Mouse (Mus musculus): ENCODE measurements around the gene Pacrg. TPM values are rescaled to one million over a fixed set of nuclear protein-coding genes. Genes with fewer than 3 reads are reported as not detected.
A peak's percentile ranks its signal among the peaks of the same experiment; 100 is the strongest.

The Pacrg gene
- total RNA-seq, 2 experiments from 2014 or later, result 1.4 to 2.2 TPM

DNA sequence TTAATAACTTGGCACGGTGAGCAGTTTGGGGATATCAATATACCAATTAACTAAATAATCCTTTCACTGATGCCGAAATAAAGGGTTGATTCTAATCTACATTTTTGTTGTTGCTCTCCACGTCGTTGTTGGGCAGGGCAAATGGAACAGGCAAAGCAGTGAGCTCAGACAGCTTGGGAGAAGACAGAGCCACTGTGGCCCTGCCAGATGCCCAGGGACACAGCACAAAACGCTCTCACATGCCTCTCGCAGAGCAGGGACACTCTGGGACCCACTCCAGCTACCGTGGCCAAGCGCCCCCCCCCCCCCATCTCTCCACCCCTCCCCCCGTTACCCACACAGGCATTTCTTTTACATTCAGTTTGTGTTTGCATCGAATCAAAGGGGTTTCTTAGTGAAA, 332.6 kb downstream of the Pacrg start:
- Histone ChIP-seq H3K4me3 (no peak overlapping the region), H3K27ac (no peak overlapping the region)
- intact Hi-C loops (cut with DNase I), result no loop called here
- TF ChIP-seq CTCF (IDR thresholded peaks at IDR 0.05), result no peak
- no peak for DNase-seq

DNA sequence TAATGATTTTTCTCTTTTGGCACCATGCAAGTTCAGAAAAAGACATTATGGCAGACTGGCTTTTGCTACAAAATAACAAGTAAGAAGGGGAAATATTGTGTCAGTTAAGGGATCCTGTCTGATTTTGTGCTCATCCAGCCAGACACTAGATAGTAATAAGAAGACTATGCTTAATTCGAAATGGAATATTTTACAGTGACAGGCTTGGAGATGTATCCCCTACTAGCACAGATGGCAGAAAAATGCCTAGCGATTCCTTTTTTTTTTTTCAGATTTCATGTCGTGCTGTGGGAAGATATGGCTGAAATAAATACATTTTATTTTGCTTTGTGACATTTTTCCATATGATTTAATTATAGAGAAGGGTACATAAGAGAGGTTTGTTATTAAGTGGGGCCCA, 333.2 kb downstream of the Pacrg start:
- intact Hi-C loops (cut with DNase I), result no loop called here
- Histone ChIP-seq H3K4me3 (no peak overlapping the region), H3K27ac (no peak overlapping the region)
- no peak for TF ChIP-seq CTCF (IDR thresholded peaks at IDR 0.05)
- no peak for DNase-seq

DNA sequence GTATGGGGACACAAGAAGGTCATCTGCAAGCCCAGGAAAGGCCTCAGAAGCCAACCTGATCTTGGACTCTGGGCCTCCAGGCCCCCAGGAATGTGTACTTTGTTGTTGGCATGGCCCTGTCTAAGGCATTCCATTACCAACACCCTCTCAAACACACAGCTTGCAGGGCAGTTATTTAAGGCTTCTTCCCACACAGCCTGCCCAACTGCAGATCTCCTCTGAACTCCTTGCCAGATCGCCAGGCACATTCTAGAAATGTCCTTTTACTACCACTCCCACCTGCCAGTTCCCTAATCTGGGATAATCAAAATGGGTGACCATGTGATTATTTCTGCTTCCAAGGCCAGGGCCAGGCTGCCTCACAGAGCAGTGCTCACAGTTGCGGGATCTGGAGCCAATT, 338.7 kb downstream of the Pacrg start:
- Histone ChIP-seq H3K27ac (peak overlapping the region; percentile 81), H3K4me3 (no peak overlapping the region)
- no peak for DNase-seq
- no peak for TF ChIP-seq CTCF (IDR thresholded peaks at IDR 0.05)
- intact Hi-C loops (cut with DNase I), result loop anchor here (5.0 kb wide), 1 partner anchor 246 kb away; no protein-coding TSS in a partner anchor

DNA sequence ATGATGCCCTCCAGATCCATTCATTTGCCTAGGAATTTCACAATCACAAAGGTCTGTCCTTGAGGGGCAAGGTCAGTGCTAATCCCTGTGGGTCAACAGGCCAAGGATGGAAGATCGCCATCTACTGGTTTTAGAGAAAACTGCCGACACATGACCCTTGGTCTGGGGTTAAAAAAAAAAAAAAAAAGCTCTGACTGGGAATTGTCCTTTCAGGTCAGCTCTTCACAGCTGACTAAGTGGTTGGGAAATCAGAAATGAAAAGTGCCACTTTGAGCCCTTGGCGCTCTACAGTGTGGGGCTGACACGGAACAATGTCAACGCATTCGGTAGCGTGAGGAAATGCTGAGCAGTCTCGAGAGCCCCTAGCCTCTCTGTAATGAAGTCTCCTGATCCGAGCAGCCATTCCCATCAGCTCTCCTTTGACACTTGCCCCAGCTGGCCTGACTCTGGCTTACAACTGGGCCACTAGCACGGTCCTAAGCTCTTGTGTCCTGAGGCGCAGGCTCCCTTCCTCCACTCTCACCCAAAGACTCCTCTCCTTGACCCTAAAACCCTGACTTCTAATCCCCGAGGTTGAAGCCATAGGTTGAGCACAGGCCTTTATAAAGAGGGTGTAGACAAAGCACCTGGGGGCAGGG, 339.2 kb downstream of the Pacrg start:
- TF ChIP-seq CTCF (IDR thresholded peaks at IDR 0.05), result peak; percentile 63
- DNase-seq, result no peak
- H3K27ac ChIP-seq, result peak overlapping the region; percentile 81
- no peak overlapping the region for H3K4me3 ChIP-seq
- intact Hi-C loops (cut with DNase I), result loop anchor here (5.0 kb wide), 1 partner anchor 246 kb away; no protein-coding TSS in a partner anchor

DNA sequence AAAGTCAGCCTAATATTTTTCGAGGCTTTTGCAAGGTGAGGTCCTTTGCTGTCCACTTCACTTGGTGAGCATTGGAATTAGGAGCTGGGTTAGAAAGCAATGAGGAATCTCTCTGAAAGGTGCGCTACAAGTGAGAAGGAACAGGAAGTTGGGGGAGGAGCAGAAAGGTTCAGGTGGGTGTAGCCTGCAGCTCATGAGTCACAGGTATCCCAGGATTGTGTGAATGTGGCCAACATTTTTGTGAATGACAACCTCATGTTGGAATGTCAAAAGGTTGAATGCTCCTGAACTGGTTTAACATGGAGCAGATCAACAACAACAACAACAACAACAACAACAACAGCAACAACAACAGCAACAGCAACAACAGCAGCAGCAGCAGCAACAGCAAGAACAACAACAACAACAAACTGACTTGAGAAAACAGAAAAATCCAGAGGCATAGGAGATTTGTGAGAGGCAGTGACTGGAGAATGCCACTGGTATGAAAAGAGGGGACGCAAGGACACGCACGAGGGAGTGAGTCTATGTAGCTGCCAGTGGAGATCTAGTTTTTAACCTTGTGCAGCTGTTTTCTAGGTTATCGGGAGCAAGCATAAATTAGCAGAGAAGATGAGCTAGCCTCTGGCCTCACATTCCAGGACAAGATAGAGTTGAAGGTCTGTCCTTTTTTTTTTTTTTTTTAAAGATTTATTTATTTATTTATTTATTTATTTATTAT, 341.0 kb downstream of the Pacrg start:
- no peak overlapping the region for H3K4me3 ChIP-seq
- TF ChIP-seq CTCF (IDR thresholded peaks at IDR 0.05), result no peak
- peak overlapping the region; percentile 86 for H3K27ac ChIP-seq
- DNase-seq, result no peak
- intact Hi-C loops (cut with DNase I), result loop anchor here (10.0 kb wide), 3 partner anchors 274 to 1334 kb away; no protein-coding TSS in a partner anchor

DNA sequence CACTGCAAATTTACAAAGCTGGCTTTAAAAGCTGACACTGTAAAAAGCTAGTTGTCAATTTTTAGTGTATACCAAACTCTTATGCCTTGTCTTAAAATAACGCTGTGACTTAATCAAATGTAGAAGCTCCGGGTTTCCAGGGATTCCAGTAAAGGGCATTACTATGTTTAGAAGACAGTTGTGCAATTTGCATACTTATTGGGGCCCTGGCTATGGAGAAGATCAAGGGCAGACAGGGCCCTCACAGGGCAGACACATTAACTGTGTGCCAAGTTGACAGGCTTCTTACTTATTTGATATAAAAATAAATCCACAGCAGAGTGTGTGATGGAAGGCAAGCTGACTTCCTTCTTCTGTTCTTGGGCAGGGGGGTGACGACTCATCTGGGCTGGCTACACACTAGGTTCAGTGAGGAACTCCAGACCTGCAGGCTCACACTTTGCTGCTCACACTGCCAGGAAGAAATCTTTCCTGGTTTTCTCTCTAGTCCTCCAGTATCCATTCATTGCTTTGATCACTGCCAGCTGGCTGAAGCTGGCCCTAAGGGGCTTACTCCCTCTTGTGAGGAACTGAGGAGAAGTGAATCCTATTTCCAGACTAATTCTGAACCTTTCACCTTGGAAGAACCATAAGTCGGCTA, 342.2 kb downstream of the Pacrg start:
- intact Hi-C loops (cut with DNase I), result loop anchor here (10.0 kb wide), 3 partner anchors 273 to 1333 kb away; no protein-coding TSS in a partner anchor
- peak overlapping the region; percentile 86 for H3K27ac ChIP-seq
- peak; percentile 42 for DNase-seq
- peak overlapping the region; percentile 21 for H3K4me3 ChIP-seq
- no peak for TF ChIP-seq CTCF (IDR thresholded peaks at IDR 0.05)

DNA sequence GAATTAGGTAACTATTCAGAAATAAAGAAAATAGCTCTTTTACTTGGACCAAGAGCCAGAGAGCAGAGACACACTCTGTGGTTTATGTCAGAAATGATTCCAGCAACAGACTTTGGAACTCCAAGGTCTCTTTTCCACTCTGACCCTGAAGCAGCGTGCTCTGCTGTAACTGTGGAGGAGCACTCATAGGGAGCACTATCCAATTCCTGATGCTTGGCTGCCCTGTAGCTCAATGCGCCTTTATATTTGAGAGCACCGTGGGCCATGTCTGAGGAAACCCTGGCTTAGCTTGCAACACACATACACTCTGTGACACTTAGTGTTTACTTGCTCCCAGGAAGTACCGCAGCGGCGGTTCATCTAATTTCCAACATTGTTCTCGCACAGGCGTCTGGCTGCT, 344.0 kb downstream of the Pacrg start:
- intact Hi-C loops (cut with DNase I), result loop anchor here (10.0 kb wide), 3 partner anchors 271 to 1331 kb away; no protein-coding TSS in a partner anchor
- H3K27ac ChIP-seq, result peak overlapping the region; percentile 86

DNA sequence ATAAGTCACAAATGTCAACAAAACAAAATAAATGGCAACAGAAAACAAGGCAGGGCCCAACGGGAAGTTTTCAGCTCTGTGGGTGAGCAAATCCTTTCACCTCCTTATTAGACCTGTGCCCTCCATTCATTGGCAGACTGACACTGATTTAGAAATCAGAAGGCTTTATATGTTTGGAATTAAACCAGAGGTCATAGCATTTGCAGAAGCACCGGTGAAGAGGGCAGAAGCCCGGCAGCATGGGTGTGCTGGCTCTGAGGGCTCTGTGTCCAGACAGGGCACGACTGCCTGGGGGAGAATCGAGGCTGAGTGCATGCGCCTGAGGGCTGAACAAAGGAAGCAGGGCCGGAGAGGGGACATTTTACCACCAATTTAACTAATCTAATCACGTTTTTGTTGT, 344.5 kb downstream of the Pacrg start:
- intact Hi-C loops (cut with DNase I), result loop anchor here (10.0 kb wide), 3 partner anchors 271 to 1331 kb away; no protein-coding TSS in a partner anchor
- DNase-seq, result no peak
- Histone ChIP-seq H3K27ac (peak overlapping the region; percentile 86), H3K4me3 (no peak overlapping the region)
- TF ChIP-seq CTCF (IDR thresholded peaks at IDR 0.05), result no peak

More for the DNA sequence above, 344.0 kb downstream of the Pacrg start:
- no peak for DNase-seq
- no peak overlapping the region for H3K4me3 ChIP-seq
- TF ChIP-seq CTCF (IDR thresholded peaks at IDR 0.05), result no peak

DNA sequence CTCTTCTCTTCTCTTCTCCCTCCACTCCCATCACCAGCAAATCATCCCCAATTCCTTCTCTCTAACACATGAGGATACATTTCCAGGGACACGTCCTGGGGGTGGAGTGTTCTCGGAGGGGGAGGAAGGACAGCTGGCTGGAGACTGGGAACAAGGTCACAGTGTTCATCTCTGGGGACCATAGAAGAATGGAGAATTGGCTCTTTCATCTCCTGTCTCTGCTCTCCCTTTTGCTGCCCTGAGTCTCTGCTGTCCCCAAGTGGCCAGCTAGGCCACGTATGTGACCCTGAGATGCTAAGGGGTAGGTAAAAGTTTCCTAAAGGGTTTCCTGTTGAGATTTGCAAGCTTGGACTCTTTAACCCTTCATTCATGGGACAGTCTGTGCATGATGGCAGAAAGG, 347.0 kb downstream of the Pacrg start:
- peak; percentile 91 for TF ChIP-seq CTCF (IDR thresholded peaks at IDR 0.05)
- DNase-seq, result peak; percentile 65
- intact Hi-C loops (cut with DNase I), result loop anchor here (5.0 to 10.0 kb wide), 9 partner anchors 41 to 1328 kb away; partner anchors contain the start of gene Qk
- no peak overlapping the region; the same call in 1 of the 2 replicates for H3K4me3 ChIP-seq
- peak overlapping the region; percentile 67 for H3K27ac ChIP-seq

DNA sequence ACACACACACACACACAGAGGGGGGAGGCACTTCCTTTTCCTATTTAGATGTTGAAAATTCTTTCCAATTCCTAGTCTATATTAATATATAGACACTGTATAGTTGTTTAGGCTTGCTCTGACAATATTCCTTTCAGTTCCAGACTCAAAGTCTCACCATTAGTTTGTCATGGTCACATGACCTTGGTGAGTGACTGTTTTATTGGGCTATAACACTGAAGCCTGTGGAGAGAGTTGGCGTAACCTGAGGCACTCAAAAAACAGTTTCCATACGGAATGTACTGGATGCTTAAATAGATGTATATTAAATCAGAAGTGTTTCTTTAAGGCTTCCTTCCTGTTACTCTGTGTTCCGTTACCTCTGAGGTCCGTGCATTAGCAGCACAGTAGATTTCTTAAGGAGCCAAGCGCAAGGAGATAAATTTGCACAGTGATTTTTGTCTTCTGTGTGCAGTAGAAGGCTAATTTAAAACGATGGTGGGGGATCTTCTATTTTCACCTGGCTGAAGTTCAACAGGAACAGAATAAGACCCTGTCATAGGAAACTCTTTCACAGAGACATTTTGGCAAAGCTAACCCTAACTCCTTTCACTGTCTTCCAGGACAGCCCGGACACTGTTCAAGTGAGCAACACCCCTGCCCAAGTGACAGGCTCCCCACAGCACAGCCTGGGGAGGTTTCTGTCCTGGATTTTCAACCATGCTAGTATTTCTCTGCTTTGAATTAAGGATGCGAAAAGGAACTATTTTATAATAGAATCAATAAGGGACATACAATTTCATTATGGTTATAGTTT, 349.5 kb downstream of the Pacrg start:
- no peak overlapping the region for H3K4me3 ChIP-seq
- intact Hi-C loops (cut with DNase I), result loop anchor here (5.0 to 10.0 kb wide), 9 partner anchors 38 to 1326 kb away; partner anchors contain the start of gene Qk
- peak overlapping the region; percentile 67 for H3K27ac ChIP-seq
- TF ChIP-seq CTCF (IDR thresholded peaks at IDR 0.05), result no peak
- no peak for DNase-seq

DNA sequence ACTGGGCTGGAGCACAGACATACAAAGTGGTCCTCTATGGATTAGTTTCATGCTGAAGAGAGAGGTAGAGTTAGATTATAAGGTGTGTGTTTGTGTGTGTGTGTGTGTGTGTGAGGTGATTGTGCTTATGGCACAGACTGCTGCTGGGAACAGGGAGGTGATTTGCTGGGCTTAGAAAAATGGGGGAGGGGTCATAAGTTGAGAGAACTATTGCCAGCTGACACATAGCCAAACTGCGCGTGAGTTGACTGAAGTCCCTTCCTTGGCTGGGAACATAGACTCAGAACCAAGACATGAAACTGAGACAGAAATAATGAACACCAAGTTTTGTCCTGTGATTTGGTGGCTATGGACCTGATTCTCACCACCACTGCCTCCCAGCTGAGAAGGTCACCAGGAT, 351.2 kb downstream of the Pacrg start:
- no peak for TF ChIP-seq CTCF (IDR thresholded peaks at IDR 0.05)
- no peak for DNase-seq
- 0 out of 2 replicates have a peak overlapping the region, but pooled peaks have one; percentile 38 for H3K27ac ChIP-seq
- no peak overlapping the region for H3K4me3 ChIP-seq
- intact Hi-C loops (cut with DNase I), result no loop called here

All from gastrocnemius, adult 2 months (tissue).